Mouse (Mus musculus): ENCODE measurements at regions not wholly inside any gene's neighbourhood (a gene's known extent, or its start where the extent isn't known, plus 50 kb on each side); places are given as distances from the start of the nearest gene placed in this dataset.

- no peak for TF ChIP-seq CTCF (IDR thresholded peaks at IDR 0.05; ENCODE audit: control insufficient read depth, insufficient read depth, low read length)
- no peak for TF ChIP-seq POLR2A (IDR thresholded peaks at IDR 0.05; ENCODE audit: borderline replicate concordance, control insufficient read depth, low read depth, low read length)
These were observed 463.7 kb upstream of the Sall1 start for GRCm38 (mm10) chr8:89507639-89508038.

Measured in bone marrow, adult 2 months (tissue).